Mouse (Mus musculus) ES-Bruce4 (cell line): Measurements from ENCODE around the gene Tmem25. TPM values are rescaled to one million over a fixed set of nuclear protein-coding genes. Genes with fewer than 3 reads are reported as not detected.

Experiments used
- H3K27ac ChIP-seq: 2 replicates; pipeline ENCODE4 v1.5.1; 2012; ENCODE audit warnings: low read length, inconsistent platforms; ENCODE audit not compliant: insufficient read depth
- H3K27me3 ChIP-seq: 2 replicates; pipeline ENCODE4 v1.6.1; 2012; ENCODE audit warnings: mild to moderate bottlenecking, low read length, inconsistent platforms; ENCODE audit not compliant: control insufficient read depth, poor library complexity, insufficient read depth, severe bottlenecking
- H3K36me3 ChIP-seq: 2 replicates; pipeline ENCODE4 v1.6.1; 2012; ENCODE audit warnings: inconsistent platforms, mild to moderate bottlenecking, low read length, moderate library complexity; ENCODE audit not compliant: control insufficient read depth, poor library complexity, insufficient read depth, severe bottlenecking
- H3K4me1 ChIP-seq: one replicate; pipeline ENCODE4 v1.8.1; 2011; ENCODE audit warnings: low read length; ENCODE audit not compliant: control insufficient read depth, insufficient read depth
- H3K4me3 ChIP-seq: 2 replicates; pipeline ENCODE4 v1.5.1; 2011; ENCODE audit warnings: low read depth, mild to moderate bottlenecking, low read length
- H3K9ac ChIP-seq: 2 replicates; pipeline ENCODE4 v1.6.1; 2012; ENCODE audit warnings: low read depth, mild to moderate bottlenecking, inconsistent platforms; ENCODE audit not compliant: poor library complexity, severe bottlenecking
- H3K9me3 ChIP-seq: replicated peaks from 2 replicates; pipeline ENCODE4 v1.6.1; 2012; ENCODE audit warnings: mild to moderate bottlenecking, low read length, inconsistent platforms; ENCODE audit not compliant: control insufficient read depth, poor library complexity, insufficient read depth, severe bottlenecking
- CTCF ChIP-seq: IDR thresholded peaks from one replicate; pipeline ENCODE4 v1.8.1; 2011; ENCODE audit warnings: low read depth, low read length
- EP300 ChIP-seq: IDR thresholded peaks from 2 replicates; pipeline ENCODE4 v1.6.1; 2011; ENCODE audit warnings: low read depth, low read length; ENCODE audit not compliant: insufficient read depth
- POLR2A ChIP-seq: IDR thresholded peaks from one replicate; pipeline ENCODE4 v1.8.1; 2011; ENCODE audit warnings: low read length; ENCODE audit not compliant: insufficient read depth
- polyA plus RNA-seq: library from polyadenylated mRNA; stranded (reverse); fragments of >200 nt; gene quantifications from 2 replicates; pipeline ENCODE4 v1.2.4, GENCODE M21; 2011; ENCODE audit warnings: low read depth; ENCODE audit not compliant: missing spikeins, insufficient read depth, insufficient read length

Tmem25 gene
- polyA plus RNA-seq, 1 experiment, result 1.5 TPM

DNA sequence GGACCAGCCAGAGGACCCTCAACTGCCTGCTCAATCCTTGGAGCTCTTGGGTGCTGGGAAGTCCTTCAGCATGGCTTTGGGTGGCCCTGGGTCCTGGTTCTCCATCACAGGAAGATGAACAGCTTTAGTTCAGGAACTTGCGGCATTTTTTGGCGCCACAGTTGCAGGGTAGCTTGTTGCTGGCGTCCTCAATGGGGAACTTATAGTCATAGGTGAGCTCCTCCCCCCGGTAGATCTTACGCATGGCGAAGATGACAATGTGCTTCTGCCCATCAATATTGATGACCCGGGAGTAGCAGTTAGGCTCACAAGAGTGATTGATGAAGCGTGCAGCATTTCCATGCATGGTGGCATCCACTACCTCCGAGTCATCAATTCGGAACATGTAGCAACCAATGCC lies 8.7 kb upstream of the Tmem25 start:
- Histone ChIP-seq H3K4me1 (no peaks in the 10 kb centered on the region), H3K36me3 (peaks cover 50% of the 10 kb centered on the region), H3K9ac (no peak overlapping the region), H3K27ac (no peak overlapping the region), H3K27me3 (no peaks in the 10 kb centered on the region), H3K4me3 (no peak overlapping the region), H3K9me3 (no peaks in the 10 kb centered on the region)
- TF ChIP-seq EP300, result no peak
- no peak for TF ChIP-seq POLR2A
- no peak for TF ChIP-seq CTCF

DNA sequence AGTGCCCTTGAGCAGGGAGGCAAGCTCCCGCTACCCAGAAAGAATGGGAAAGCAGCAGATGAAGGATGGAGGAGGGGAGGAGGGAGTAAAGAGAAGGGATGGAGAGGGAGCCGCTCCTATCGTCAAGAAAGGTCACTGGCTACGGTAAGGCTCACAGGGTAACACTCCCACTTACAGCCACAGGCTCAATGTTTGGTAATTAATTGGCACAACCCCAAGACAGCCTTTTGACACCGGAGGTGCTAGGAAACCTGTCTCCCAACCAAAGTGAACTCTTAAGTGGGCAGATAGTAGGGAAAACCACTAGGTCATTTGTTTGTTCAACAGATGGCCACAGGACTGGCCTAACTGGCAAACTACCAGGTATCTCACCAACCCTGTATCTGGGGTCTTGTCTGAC lies 8.0 kb upstream of the Tmem25 start:
- no peaks in the 10 kb centered on the region for H3K9me3 ChIP-seq
- H3K27me3 ChIP-seq, result no peaks in the 10 kb centered on the region
- H3K9ac ChIP-seq, result no peak overlapping the region
- H3K4me3 ChIP-seq, result no peak overlapping the region
- TF ChIP-seq CTCF, result no peak
- TF ChIP-seq EP300, result no peak
- TF ChIP-seq POLR2A, result no peak
- H3K4me1 ChIP-seq, result no peaks in the 10 kb centered on the region
- no peak overlapping the region for H3K27ac ChIP-seq
- peaks cover 44% of the 10 kb centered on the region for H3K36me3 ChIP-seq

DNA sequence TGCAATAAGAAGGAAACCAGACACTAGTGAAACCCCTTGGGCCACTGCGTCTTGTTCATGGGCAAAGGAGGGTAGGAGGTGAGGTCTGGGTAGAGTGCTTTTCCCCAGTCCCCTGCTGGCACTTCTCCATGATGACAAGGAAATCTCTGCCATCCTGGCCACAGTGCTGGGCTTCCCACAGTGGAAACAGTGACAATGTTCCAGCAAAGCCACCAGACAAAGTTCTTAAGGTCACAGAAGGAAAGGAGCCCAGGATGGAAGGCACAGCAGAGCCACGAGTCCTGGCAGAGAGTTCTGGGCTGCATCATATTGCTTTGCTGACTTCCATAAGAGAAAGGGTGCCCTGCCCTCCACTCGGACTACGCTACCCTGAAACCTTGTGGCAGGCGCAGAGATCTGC lies 6.4 kb upstream of the Tmem25 start:
- TF ChIP-seq POLR2A (no peak), EP300 (no peak), CTCF (no peak)
- peaks cover 33% of the 10 kb centered on the region for H3K36me3 ChIP-seq
- no peak overlapping the region for H3K9ac ChIP-seq

DNA sequence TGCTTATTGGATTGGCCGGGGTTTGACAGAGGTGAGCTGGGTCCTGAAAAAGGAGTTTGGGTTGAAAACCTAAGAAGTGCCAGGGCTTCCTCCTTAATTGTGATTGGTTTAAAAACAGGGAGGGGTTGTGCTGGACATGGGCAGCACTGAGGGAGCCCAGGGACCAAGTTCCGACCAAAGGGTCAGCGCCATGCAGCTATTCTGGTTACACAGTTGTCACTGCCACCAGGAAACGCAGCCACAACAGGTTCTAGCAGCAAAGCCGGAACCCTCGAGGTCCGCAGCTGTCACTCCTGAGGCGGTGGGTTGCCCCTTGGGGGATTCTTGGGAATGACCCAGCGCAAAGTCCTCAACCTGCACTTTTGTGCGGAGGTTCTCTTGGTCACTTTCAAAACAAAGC lies 5.6 kb upstream of the Tmem25 start:
- no peaks in the 10 kb centered on the region for H3K9me3 ChIP-seq
- H3K36me3 ChIP-seq, result peaks cover 28% of the 10 kb centered on the region
- no peaks in the 10 kb centered on the region for H3K4me1 ChIP-seq
- no peak overlapping the region for H3K9ac ChIP-seq
- H3K27ac ChIP-seq, result no peak overlapping the region
- TF ChIP-seq EP300 (no peak), POLR2A (no peak), CTCF (no peak)
- no peak overlapping the region for H3K4me3 ChIP-seq
- H3K27me3 ChIP-seq, result no peaks in the 10 kb centered on the region

More for the DNA sequence above, 6.4 kb upstream of the Tmem25 start:
- Histone ChIP-seq H3K4me3 (no peak overlapping the region), H3K27ac (no peak overlapping the region), H3K4me1 (no peaks in the 10 kb centered on the region), H3K9me3 (no peaks in the 10 kb centered on the region), H3K27me3 (no peaks in the 10 kb centered on the region)

DNA sequence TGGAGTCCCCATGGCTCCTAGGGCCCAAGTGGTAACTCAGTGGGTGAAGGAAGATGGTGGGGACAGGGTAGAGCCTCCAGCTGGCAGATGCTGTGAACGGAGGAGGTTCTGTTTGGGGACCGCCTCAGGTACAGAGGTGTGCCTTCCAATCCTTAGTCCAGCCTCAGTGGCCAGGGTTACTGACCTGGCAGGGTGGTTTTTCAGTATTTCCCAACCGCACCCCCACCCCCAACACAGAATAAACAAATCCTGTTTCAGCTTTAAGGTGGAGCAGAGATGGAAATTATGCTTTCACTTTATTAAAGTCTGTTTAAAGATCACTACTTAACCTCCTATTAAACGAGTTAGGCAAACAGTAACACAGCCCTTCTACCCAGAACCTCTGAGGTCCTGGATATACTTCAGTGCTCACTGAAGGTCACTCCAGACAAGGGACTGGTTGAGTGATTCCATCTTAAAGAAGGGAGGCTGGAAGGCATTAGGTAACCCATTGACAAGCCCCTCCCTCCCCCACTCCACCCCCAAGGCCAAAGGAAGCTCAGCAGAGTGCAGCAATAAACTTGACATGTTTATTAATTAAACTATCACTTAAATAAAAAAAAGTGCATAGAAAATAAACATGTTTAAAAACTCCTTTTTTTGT lies 3.8 kb upstream of the Tmem25 start, which contains the start of gene Ttc36:
Gene Ttc36, minus strand, starts transcription at position 265 of the 643 bp plus-strand sequence.
- no peak within 1 kb of the TSS for H3K27ac ChIP-seq
- H3K27me3 ChIP-seq, result no peaks in the 10 kb centered on the region
- H3K9ac ChIP-seq, result no peak within 1 kb of the TSS
- H3K9me3 ChIP-seq, result no peaks in the 10 kb centered on the region
- TF ChIP-seq POLR2A, result no peak
- TF ChIP-seq EP300, result no peak
- TF ChIP-seq CTCF, result no peak
- no peaks in the 10 kb centered on the region for H3K4me1 ChIP-seq
- H3K36me3 ChIP-seq, result peaks cover 11% of the 10 kb centered on the region
- H3K4me3 ChIP-seq, result no peak within 1 kb of the TSS

DNA sequence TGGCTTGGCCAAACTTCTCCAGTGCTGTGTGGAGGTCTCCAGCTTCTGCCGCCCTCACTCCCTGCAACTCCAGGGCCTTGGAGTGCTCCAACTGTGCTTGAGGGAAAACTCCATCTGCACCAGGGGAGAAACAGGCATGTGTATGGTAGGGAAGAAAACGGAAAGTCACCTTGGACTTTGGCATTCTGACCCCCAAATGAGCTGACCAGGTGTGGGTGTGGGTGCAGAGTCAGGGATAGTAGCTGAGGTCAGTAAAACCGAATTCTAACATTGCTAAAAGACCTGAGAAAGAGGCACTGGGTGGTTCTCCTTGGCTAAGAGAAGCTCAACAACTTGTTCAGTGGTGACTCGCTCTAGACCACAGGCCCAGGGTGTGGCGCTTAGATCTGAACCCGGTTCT lies 2.6 kb upstream of the Tmem25 start:
- Histone ChIP-seq H3K27ac (no peak overlapping the region), H3K9me3 (no peaks in the 10 kb centered on the region), H3K9ac (no peak overlapping the region), H3K36me3 (peaks cover 2% of the 10 kb centered on the region; the same call in 1 of the 2 replicates), H3K27me3 (no peaks in the 10 kb centered on the region), H3K4me3 (no peak overlapping the region), H3K4me1 (no peaks in the 10 kb centered on the region)
- TF ChIP-seq EP300 (no peak), CTCF (no peak), POLR2A (no peak)
